Mouse (Mus musculus) limb, embryonic 14.5 days (tissue): ENCODE data around the gene Eipr1. TPM values are rescaled to one million over a fixed set of nuclear protein-coding genes. Genes with fewer than 3 reads are reported as not detected.

ENCODE experiments used
- ATAC-seq: fragments of 200-750 bp; cut with Nextera tagmentation; 2 replicates; pipeline ENCODE4 v1.8.0; 2017; ENCODE audit warnings: low read depth, moderate number of reproducible peaks, moderate TSS enrichment; ENCODE audit not compliant: low FRiP score
- DNase-seq: peaks from one replicate; pipeline ENCODE4 v3.0.0-alpha.2; 2015; ENCODE audit warnings: low spot score
- H3K27ac ChIP-seq: fragments of 300-500 bp; sonication (generic); replicated peaks from 2 replicates; pipeline ENCODE4 v1.5.1; 2014; ENCODE audit warnings: low read depth, mild to moderate bottlenecking, low read length, moderate library complexity, mixed read lengths
- H3K27me3 ChIP-seq: fragments of 300-500 bp; sonication (generic); 2 replicates; pipeline ENCODE4 v1.6.1; 2014; ENCODE audit warnings: low read length, mixed read lengths; ENCODE audit not compliant: control insufficient read depth, insufficient read depth
- H3K36me3 ChIP-seq: fragments of 300-500 bp; sonication (generic); 2 replicates; pipeline ENCODE4 v1.6.1; 2014; ENCODE audit warnings: mild to moderate bottlenecking, low read length, moderate library complexity, mixed read lengths; ENCODE audit not compliant: control insufficient read depth, insufficient read depth
- H3K4me1 ChIP-seq: fragments of 300-500 bp; sonication (generic); 2 replicates; pipeline ENCODE4 v1.6.1; 2014; ENCODE audit warnings: antibody characterized with exemption, low read length, mixed read lengths; ENCODE audit not compliant: control insufficient read depth, insufficient read depth
- H3K4me2 ChIP-seq: fragments of 300-500 bp; sonication (generic); replicated peaks from 2 replicates; pipeline ENCODE4 v1.6.1; 2014; ENCODE audit warnings: low read depth, mild to moderate bottlenecking, low read length, moderate library complexity; ENCODE audit not compliant: severe bottlenecking
- H3K4me3 ChIP-seq: fragments of 300-500 bp; sonication (generic); replicated peaks from 2 replicates; pipeline ENCODE4 v1.5.1; 2014; ENCODE audit warnings: low read length
- H3K9ac ChIP-seq: fragments of 300-500 bp; sonication (generic); 2 replicates; pipeline ENCODE4 v1.6.1; 2014; ENCODE audit warnings: mild to moderate bottlenecking, low read depth, low read length, moderate library complexity; ENCODE audit not compliant: severe bottlenecking
- H3K9me3 ChIP-seq: fragments of 300-500 bp; sonication (generic); 2 replicates; pipeline ENCODE4 v1.6.1; 2016; ENCODE audit warnings: low read length; ENCODE audit not compliant: control insufficient read depth
- POLR2A ChIP-seq: fragments of 200-500 bp; IDR thresholded peaks from 2 replicates; pipeline ENCODE4 v1.8.0; 2012; ENCODE audit warnings: inconsistent platforms, mild to moderate bottlenecking, moderate library complexity, borderline replicate concordance; ENCODE audit not compliant: insufficient read depth, insufficient read length; ENCODE audit errors: extremely low read depth
- WGBS: fragments of 180-500 bp; shearing (Covaris S2); extraction: QIAGEN DNeasy Blood & Tissue Kit; methylation state at CpG from one replicate; pipeline ENCODE4 v1.1.7; 2014; 5-methylcytosine and 5-hydroxymethylcytosine counted together
- polyA plus RNA-seq, 2 experiments: library from polyadenylated mRNA; depleted of rRNA in 1 of 2; stranded (reverse) in 1 of 2; unstranded in 1 of 2; fragments of >200 nt; fragmentation: Nextera tagmentation in 1 of 2; extraction: Ambion mirVana in 1 of 2; gene quantifications; 2 replicates each; pipeline versions ENCODE4 v1.2.1 to v1.2.3; 2012 to 2014

Gene Eipr1
- polyA plus RNA-seq, 2 experiments = 18.8 to 31.2 TPM

- 89% methylated on average over 24 of the region's 24 CpGs for WGBS
- Histone ChIP-seq H3K36me3 (peaks cover 47% of the 10 kb centered on the region), H3K9ac (no peak overlapping the region), H3K27me3 (no peaks in the 10 kb centered on the region), H3K4me2 (no peak overlapping the region), H3K27ac (no peak overlapping the region), H3K4me3 (no peak overlapping the region), H3K9me3 (no peaks in the 10 kb centered on the region), H3K4me1 (no peaks in the 10 kb centered on the region)
- ATAC-seq (no peak), DNase-seq (no peak)
- TF ChIP-seq POLR2A = no peak
These were observed 36.6 kb upstream of the Eipr1 start for GRCm38 (mm10) chr12:28714822-28715632.

- 69% methylated on average over 2 of the region's 2 CpGs for WGBS
- ATAC-seq (no peak), DNase-seq (no peak)
- H3K4me2 ChIP-seq = no peak overlapping the region
- no peaks in the 10 kb centered on the region for H3K4me1 ChIP-seq
- no peak overlapping the region for H3K4me3 ChIP-seq
- H3K27ac ChIP-seq = no peak overlapping the region
- no peaks in the 10 kb centered on the region for H3K27me3 ChIP-seq
- no peak for TF ChIP-seq POLR2A
- peaks cover 49% of the 10 kb centered on the region for H3K36me3 ChIP-seq
- no peaks in the 10 kb centered on the region for H3K9me3 ChIP-seq
- no peak overlapping the region for H3K9ac ChIP-seq
These were observed 34.5 kb upstream of the Eipr1 start for GRCm38 (mm10) chr12:28717066-28717465.

- H3K36me3 ChIP-seq = peaks cover 48% of the 10 kb centered on the region
- DNase-seq = no peak
These were observed 33.5 kb upstream of the Eipr1 start for GRCm38 (mm10) chr12:28718106-28718505.

GRCm38 (mm10) chr12:28724366-28724765, 27.2 kb upstream of the Eipr1 start:
- H3K9me3 ChIP-seq = no peaks in the 10 kb centered on the region
- ATAC-seq (no peak), DNase-seq (no peak)
- no peaks in the 10 kb centered on the region for H3K27me3 ChIP-seq
- H3K4me1 ChIP-seq = no peaks in the 10 kb centered on the region
- 92% methylated on average over 3 of the region's 3 CpGs for whole genome bisulfite sequencing
- no peak overlapping the region for H3K9ac ChIP-seq
- peaks cover 54% of the 10 kb centered on the region for H3K36me3 ChIP-seq
- H3K27ac ChIP-seq = no peak overlapping the region
- no peak overlapping the region for H3K4me3 ChIP-seq
- no peak overlapping the region for H3K4me2 ChIP-seq
- TF ChIP-seq POLR2A = no peak

More at GRCm38 (mm10) chr12:28718106-28718505, 33.5 kb upstream of the Eipr1 start:
- WGBS = 97% methylated on average over 2 of the region's 2 CpGs
- H3K4me3 ChIP-seq = no peak overlapping the region
- no peaks in the 10 kb centered on the region for H3K4me1 ChIP-seq
- no peak overlapping the region for H3K9ac ChIP-seq
- no peaks in the 10 kb centered on the region for H3K9me3 ChIP-seq
- no peak for ATAC-seq
- TF ChIP-seq POLR2A = no peak
- H3K4me2 ChIP-seq = no peak overlapping the region
- H3K27ac ChIP-seq = no peak overlapping the region
- no peaks in the 10 kb centered on the region for H3K27me3 ChIP-seq

- peaks cover 54% of the 10 kb centered on the region for H3K36me3 ChIP-seq
- WGBS = 89% methylated on average over 4 of the region's 4 CpGs
These were observed 25.4 kb upstream of the Eipr1 start for GRCm38 (mm10) chr12:28726204-28726603.

More at GRCm38 (mm10) chr12:28726204-28726603, 25.4 kb upstream of the Eipr1 start:
- no peaks in the 10 kb centered on the region for H3K27me3 ChIP-seq
- no peak for DNase-seq
- no peak overlapping the region for H3K9ac ChIP-seq
- H3K4me3 ChIP-seq = no peak overlapping the region
- TF ChIP-seq POLR2A = no peak
- no peaks in the 10 kb centered on the region for H3K4me1 ChIP-seq
- no peak overlapping the region for H3K4me2 ChIP-seq
- no peaks in the 10 kb centered on the region for H3K9me3 ChIP-seq
- no peak for ATAC-seq
- H3K27ac ChIP-seq = no peak overlapping the region
